Mouse (Mus musculus) thymus, adult 2 months (tissue): ENCODE measurements around the gene Dagla.

Experiments used
- CTCF ChIP-seq: fragments of 200-500 bp; IDR thresholded peaks from 2 replicates; pipeline ENCODE4 v1.5.1; 2012; ENCODE audit warnings: mild to moderate bottlenecking, control low read depth, low read length, moderate library complexity, borderline replicate concordance; ENCODE audit not compliant: control insufficient read depth, poor library complexity, insufficient read depth; ENCODE audit errors: extremely low read depth
- POLR2A ChIP-seq: fragments of 200-500 bp; IDR thresholded peaks from 2 replicates; pipeline ENCODE4 v1.6.1; 2012; ENCODE audit warnings: mild to moderate bottlenecking, low read length, control low read depth, moderate library complexity; ENCODE audit not compliant: control insufficient read depth, poor library complexity, insufficient read depth; ENCODE audit errors: extremely low read depth

- no peak for TF ChIP-seq POLR2A
- no peak for TF ChIP-seq CTCF
Measured at GRCm38 (mm10) chr19:10197130-10197529, 107.5 kb downstream of the Dagla start.
